Mouse (Mus musculus) intestine, embryonic 16.5 days (tissue): ENCODE data around the gene Rnf41. TPM values are rescaled to one million over a fixed set of nuclear protein-coding genes. Genes with fewer than 3 reads are reported as not detected.

Experiments
- ATAC-seq: fragments of 200-750 bp; cut with Nextera tagmentation; 2 replicates; pipeline ENCODE4 v1.8.0; 2017; ENCODE audit warnings: moderate TSS enrichment, moderate library complexity
- H3K27ac ChIP-seq: fragments of 300-500 bp; sonication (generic); 2 replicates; pipeline ENCODE4 v1.5.1; 2014; ENCODE audit warnings: mild to moderate bottlenecking, low read length
- H3K27me3 ChIP-seq: fragments of 300-500 bp; sonication (generic); replicated peaks from 2 replicates; pipeline ENCODE4 v1.6.1; 2014; ENCODE audit warnings: low read length, control low read depth, mixed read lengths; ENCODE audit not compliant: control insufficient read depth, insufficient read depth
- H3K36me3 ChIP-seq: fragments of 300-500 bp; sonication (generic); 2 replicates; pipeline ENCODE4 v1.6.1; 2014; ENCODE audit warnings: low read length, control low read depth; ENCODE audit not compliant: control insufficient read depth, insufficient read depth
- H3K4me1 ChIP-seq: fragments of 300-500 bp; sonication (generic); 2 replicates; pipeline ENCODE4 v1.6.1; 2014; ENCODE audit warnings: low read length, control low read depth, mixed read lengths; ENCODE audit not compliant: control insufficient read depth, insufficient read depth
- H3K4me2 ChIP-seq: fragments of 300-500 bp; sonication (generic); 2 replicates; pipeline ENCODE4 v1.6.1; 2014; ENCODE audit warnings: low read depth, low read length, control low read depth
- H3K4me3 ChIP-seq: fragments of 300-500 bp; sonication (generic); 2 replicates; pipeline ENCODE4 v1.5.1; 2014; ENCODE audit warnings: mild to moderate bottlenecking, low read length
- H3K9ac ChIP-seq: fragments of 300-500 bp; sonication (generic); 2 replicates; pipeline ENCODE4 v1.6.1; 2014; ENCODE audit warnings: low read depth, low read length
- H3K9me3 ChIP-seq: fragments of 300-500 bp; sonication (generic); 2 replicates; pipeline ENCODE4 v1.6.1; 2016; ENCODE audit warnings: low read length, control low read depth; ENCODE audit not compliant: control insufficient read depth
- WGBS: fragments of 180-500 bp; shearing (Covaris S2); extraction: QIAGEN DNeasy Blood & Tissue Kit; methylation state at CpG from one replicate; pipeline ENCODE4 v1.1.7; 2014; 5-methylcytosine and 5-hydroxymethylcytosine counted together
- polyA plus RNA-seq: library from polyadenylated mRNA; unstranded; fragments of >200 nt; fragmentation: Nextera tagmentation; extraction: Ambion mirVana; gene quantifications from 2 replicates; pipeline ENCODE4 v1.2.1, GENCODE M21; 2015

Rnf41 gene
- polyA plus RNA-seq, 1 experiment from 2014 or later: 43.2 TPM

- Histone ChIP-seq H3K9ac (0 out of 2 replicates have a peak overlapping the region, but pooled peaks have one; percentile 16), H3K27me3 (no peaks in the 10 kb centered on the region), H3K36me3 (no peaks in the 10 kb centered on the region), H3K4me3 (no peak overlapping the region), H3K4me2 (no peak overlapping the region), H3K27ac (peak overlapping the region; percentile 66), H3K4me1 (peaks cover 6% of the 10 kb centered on the region; the same call in 1 of the 2 replicates), H3K9me3 (no peaks in the 10 kb centered on the region)
- 41% methylated on average over 4 of the region's 4 CpGs for WGBS
- ATAC-seq: peak; percentile 21; the same call in 1 of the 2 replicates
These were observed 40.9 kb upstream of the Rnf41 start for GRCm38 (mm10) chr10:128370601-128371000.

GRCm38 (mm10) chr10:128372142-128372541 is 39.3 kb upstream of the Rnf41 start:
- Histone ChIP-seq H3K9me3 (no peaks in the 10 kb centered on the region), H3K36me3 (no peaks in the 10 kb centered on the region), H3K27ac (no peak overlapping the region), H3K9ac (no peak overlapping the region), H3K4me3 (no peak overlapping the region), H3K27me3 (no peaks in the 10 kb centered on the region), H3K4me1 (peaks cover 6% of the 10 kb centered on the region; the same call in 1 of the 2 replicates), H3K4me2 (no peak overlapping the region)
- 81% methylated on average over 5 of the region's 5 CpGs for WGBS
- no peak for ATAC-seq

- ATAC-seq: no peak
- H3K9me3 ChIP-seq: no peaks in the 10 kb centered on the region
- WGBS: 75% methylated on average over 6 of the region's 6 CpGs
- H3K4me2 ChIP-seq: no peak overlapping the region
- H3K4me3 ChIP-seq: no peak overlapping the region
- H3K36me3 ChIP-seq: no peaks in the 10 kb centered on the region
- H3K27ac ChIP-seq: no peak overlapping the region
- H3K9ac ChIP-seq: no peak overlapping the region
- no peaks in the 10 kb centered on the region for H3K27me3 ChIP-seq
- H3K4me1 ChIP-seq: peaks cover 6% of the 10 kb centered on the region
These were observed 38.3 kb upstream of the Rnf41 start for GRCm38 (mm10) chr10:128372989-128373748.

GRCm38 (mm10) chr10:128374393-128374792 is 37.1 kb upstream of the Rnf41 start:
- ATAC-seq: no peak

GRCm38 (mm10) chr10:128376099-128376454 is 35.4 kb upstream of the Rnf41 start:
- Histone ChIP-seq H3K36me3 (no peaks in the 10 kb centered on the region), H3K4me2 (peak overlapping the region; percentile 85), H3K27ac (peak overlapping the region; percentile 93; the same call in 1 of the 2 replicates), H3K4me3 (peak overlapping the region; percentile 75; the same call in 1 of the 2 replicates), H3K4me1 (peaks cover 13% of the 10 kb centered on the region), H3K9ac (peak overlapping the region; percentile 99), H3K9me3 (no peaks in the 10 kb centered on the region), H3K27me3 (no peaks in the 10 kb centered on the region)
- 44% methylated on average over 4 of the region's 4 CpGs for WGBS
- ATAC-seq: no peak

More at GRCm38 (mm10) chr10:128374393-128374792, 37.1 kb upstream of the Rnf41 start:
- H3K36me3 ChIP-seq: no peaks in the 10 kb centered on the region
- no peaks in the 10 kb centered on the region for H3K9me3 ChIP-seq
- H3K4me1 ChIP-seq: peaks cover 15% of the 10 kb centered on the region
- no peak overlapping the region for H3K9ac ChIP-seq
- no peaks in the 10 kb centered on the region for H3K27me3 ChIP-seq
- no peak overlapping the region for H3K27ac ChIP-seq
- H3K4me2 ChIP-seq: no peak overlapping the region
- H3K4me3 ChIP-seq: no peak overlapping the region
- WGBS: 77% methylated on average over 6 of the region's 6 CpGs

- H3K27ac ChIP-seq: peak within 1 kb of the TSS; percentile 93
- ATAC-seq: peak; percentile 95
- H3K27me3 ChIP-seq: no peaks in the 10 kb centered on the region
- under 1% methylated on average over 69 of the region's 73 CpGs for WGBS
- H3K4me2 ChIP-seq: peak within 1 kb of the TSS; percentile 85
- H3K4me3 ChIP-seq: peak within 1 kb of the TSS; percentile 75
- H3K9me3 ChIP-seq: no peaks in the 10 kb centered on the region
- peak within 1 kb of the TSS; percentile 99 for H3K9ac ChIP-seq
- peaks cover 13% of the 10 kb centered on the region for H3K4me1 ChIP-seq
- peaks cover under 1% of the 10 kb centered on the region for H3K36me3 ChIP-seq
These were observed 34.8 kb upstream of the Rnf41 start, which contains the start of gene Ankrd52 for GRCm38 (mm10) chr10:128376455-128377211. Gene Ankrd52, plus strand, starts transcription at chr10:128377115.

GRCm38 (mm10) chr10:128377222-128377939 is 34.1 kb upstream of the Rnf41 start:
- peak; percentile 77 for ATAC-seq
- Histone ChIP-seq H3K27ac (peak overlapping the region; percentile 82), H3K4me2 (peak overlapping the region; percentile 85), H3K27me3 (no peaks in the 10 kb centered on the region), H3K36me3 (peaks cover 3% of the 10 kb centered on the region), H3K9ac (peak overlapping the region; percentile 99), H3K4me1 (peaks cover 13% of the 10 kb centered on the region), H3K4me3 (peak overlapping the region; percentile 75), H3K9me3 (no peaks in the 10 kb centered on the region)
- WGBS: under 1% methylated on average over 38 of the region's 47 CpGs

GRCm38 (mm10) chr10:128377940-128378448 is 33.5 kb upstream of the Rnf41 start:
- Histone ChIP-seq H3K4me2 (peak overlapping the region; percentile 85), H3K27me3 (no peaks in the 10 kb centered on the region), H3K27ac (peak overlapping the region; percentile 82), H3K9me3 (no peaks in the 10 kb centered on the region), H3K9ac (peak overlapping the region; percentile 99), H3K4me1 (peaks cover 13% of the 10 kb centered on the region), H3K36me3 (peaks cover 5% of the 10 kb centered on the region), H3K4me3 (peak overlapping the region; percentile 75)
- WGBS: 50% methylated on average over 14 of the region's 14 CpGs
- ATAC-seq: no peak
